Mouse (Mus musculus) forebrain, embryonic 10.5 days (tissue): Measurements from ENCODE around the gene Ccdc155. TPM values are rescaled to one million over a fixed set of nuclear protein-coding genes. Genes with fewer than 3 reads are reported as not detected.
A peak's percentile ranks its signal among the peaks of the same experiment; 100 is the strongest.

Experiments
- DNase-seq: peaks from one replicate; pipeline ENCODE4 v3.0.0-alpha.2; 2017; ENCODE audit warnings: low spot score; ENCODE audit errors: extremely low spot score
- H3K27ac ChIP-seq: fragments of 300-500 bp; sonication (generic); 2 replicates; pipeline ENCODE4 v1.5.1; 2016; ENCODE audit warnings: mild to moderate bottlenecking
- H3K27me3 ChIP-seq: fragments of 300-500 bp; sonication (generic); 2 replicates; pipeline ENCODE4 v1.6.1; 2016; ENCODE audit warnings: mild to moderate bottlenecking; ENCODE audit not compliant: poor library complexity, severe bottlenecking
- H3K36me3 ChIP-seq: fragments of 300-500 bp; sonication (generic); replicated peaks from 2 replicates; pipeline ENCODE4 v1.6.1; 2016; ENCODE audit warnings: mild to moderate bottlenecking, moderate library complexity
- H3K4me1 ChIP-seq: fragments of 300-500 bp; sonication (generic); 2 replicates; pipeline ENCODE4 v1.6.1; 2016
- H3K4me3 ChIP-seq: fragments of 300-500 bp; sonication (generic); 2 replicates; pipeline ENCODE4 v1.5.1; 2016; ENCODE audit warnings: mild to moderate bottlenecking, moderate library complexity
- H3K9me3 ChIP-seq: fragments of 300-500 bp; sonication (generic); 2 replicates; pipeline ENCODE4 v1.6.1; 2016; ENCODE audit warnings: mild to moderate bottlenecking, moderate library complexity
- WGBS: fragments of 180-500 bp; shearing (Covaris S2); methylation state at CpG from one replicate; pipeline ENCODE4 v1.1.7; 2016; 5-methylcytosine and 5-hydroxymethylcytosine counted together
- polyA plus RNA-seq: library from polyadenylated mRNA; unstranded; fragments of >200 nt; fragmentation: Nextera tagmentation; extraction: Ambion mirVana; gene quantifications from 2 replicates; pipeline ENCODE4 v1.2.1, GENCODE M21; 2016

Gene Ccdc155
- polyA plus RNA-seq, 1 experiment from 2014 or later = 0.66 TPM

DNA sequence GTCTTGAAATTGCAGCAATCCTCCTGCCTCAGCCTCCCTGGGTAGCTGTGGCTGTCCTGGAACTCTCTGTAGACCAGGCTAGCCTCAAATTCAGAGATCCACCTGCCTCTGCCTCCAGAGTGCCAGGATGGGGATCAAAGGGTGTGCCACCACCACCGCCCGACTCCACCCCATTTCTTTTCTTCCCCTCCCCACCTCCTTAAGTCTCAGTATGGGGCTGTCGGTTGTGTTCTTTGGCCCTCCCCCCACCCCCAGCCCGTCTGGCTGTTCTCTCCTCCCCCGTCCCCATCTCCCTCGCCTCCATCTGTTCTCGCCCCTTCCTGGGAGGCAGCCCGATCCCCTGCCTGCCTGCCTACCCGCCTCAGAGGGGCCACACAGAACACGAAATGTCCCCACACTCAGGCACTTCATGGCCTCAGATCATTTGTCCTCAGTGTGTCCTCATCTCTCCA lies 37.7 kb downstream of the Ccdc155 start:
- 20% methylated on average over 10 of the region's 10 CpGs for WGBS
- no peak overlapping the region for H3K27ac ChIP-seq
- peaks cover 29% of the 10 kb centered on the region for H3K9me3 ChIP-seq
- H3K27me3 ChIP-seq = peaks cover 99% of the 10 kb centered on the region
- peaks cover 34% of the 10 kb centered on the region for H3K4me1 ChIP-seq
- H3K36me3 ChIP-seq = 0 out of 2 replicates have a peak, but pooled peaks cover 2% of the 10 kb centered on the region
- H3K4me3 ChIP-seq = peak overlapping the region; percentile 5; the same call in 1 of the 2 replicates
- DNase-seq = no peak

DNA sequence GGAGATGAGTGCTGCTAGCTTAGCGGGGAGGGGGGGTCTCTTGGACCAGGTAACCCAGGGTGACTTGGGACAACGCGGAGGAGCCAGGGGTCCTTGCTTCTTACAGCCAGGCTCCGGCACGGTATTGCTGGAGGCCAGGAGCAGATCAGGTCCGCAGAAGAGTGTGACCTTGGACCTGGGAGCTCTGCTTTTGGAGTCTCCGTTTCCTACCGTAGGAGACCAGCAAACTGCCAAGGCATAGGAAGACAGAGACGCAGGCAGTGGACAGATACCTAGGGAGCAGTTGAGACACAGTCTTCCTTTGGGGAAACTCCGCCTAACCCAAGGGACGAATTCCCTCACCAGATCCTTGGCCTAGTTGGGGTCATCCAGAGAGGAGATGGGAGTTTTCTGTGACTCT lies 39.0 kb downstream of the Ccdc155 start:
- H3K27ac ChIP-seq = no peak overlapping the region
- H3K36me3 ChIP-seq = peaks cover 7% of the 10 kb centered on the region
- H3K9me3 ChIP-seq = peaks cover 26% of the 10 kb centered on the region
- H3K4me1 ChIP-seq = peaks cover 41% of the 10 kb centered on the region
- H3K27me3 ChIP-seq = peaks cover 86% of the 10 kb centered on the region
- no peak overlapping the region for H3K4me3 ChIP-seq
- WGBS = 41% methylated on average over 11 of the region's 11 CpGs
- DNase-seq = no peak

DNA sequence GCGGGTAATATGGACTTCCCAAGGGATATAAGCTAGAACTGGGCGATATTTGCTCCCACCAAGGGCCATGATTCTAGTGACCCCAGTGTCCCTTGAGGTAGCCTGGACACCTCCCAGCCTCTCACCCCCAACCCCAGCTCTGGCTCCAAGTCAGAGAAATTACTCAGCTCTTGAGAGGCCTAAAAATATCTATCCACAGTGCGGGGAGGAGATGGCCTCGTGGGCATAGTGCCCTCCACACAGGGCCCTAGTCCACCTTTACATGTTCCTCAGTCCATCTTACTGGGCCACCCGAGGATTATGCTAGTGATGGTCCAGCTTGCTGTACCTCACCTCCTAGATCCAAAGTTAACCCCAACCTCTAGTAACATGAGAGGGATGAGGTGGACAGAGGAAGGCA lies 39.9 kb downstream of the Ccdc155 start:
- peaks cover 15% of the 10 kb centered on the region for H3K36me3 ChIP-seq
- peaks cover 17% of the 10 kb centered on the region for H3K9me3 ChIP-seq
- H3K4me3 ChIP-seq = peak overlapping the region; percentile 57; the same call in 1 of the 2 replicates
- 65% methylated on average over 5 of the region's 5 CpGs for WGBS
- H3K27ac ChIP-seq = no peak overlapping the region
- peaks cover 77% of the 10 kb centered on the region for H3K27me3 ChIP-seq
- peaks cover 41% of the 10 kb centered on the region for H3K4me1 ChIP-seq
- DNase-seq = no peak

DNA sequence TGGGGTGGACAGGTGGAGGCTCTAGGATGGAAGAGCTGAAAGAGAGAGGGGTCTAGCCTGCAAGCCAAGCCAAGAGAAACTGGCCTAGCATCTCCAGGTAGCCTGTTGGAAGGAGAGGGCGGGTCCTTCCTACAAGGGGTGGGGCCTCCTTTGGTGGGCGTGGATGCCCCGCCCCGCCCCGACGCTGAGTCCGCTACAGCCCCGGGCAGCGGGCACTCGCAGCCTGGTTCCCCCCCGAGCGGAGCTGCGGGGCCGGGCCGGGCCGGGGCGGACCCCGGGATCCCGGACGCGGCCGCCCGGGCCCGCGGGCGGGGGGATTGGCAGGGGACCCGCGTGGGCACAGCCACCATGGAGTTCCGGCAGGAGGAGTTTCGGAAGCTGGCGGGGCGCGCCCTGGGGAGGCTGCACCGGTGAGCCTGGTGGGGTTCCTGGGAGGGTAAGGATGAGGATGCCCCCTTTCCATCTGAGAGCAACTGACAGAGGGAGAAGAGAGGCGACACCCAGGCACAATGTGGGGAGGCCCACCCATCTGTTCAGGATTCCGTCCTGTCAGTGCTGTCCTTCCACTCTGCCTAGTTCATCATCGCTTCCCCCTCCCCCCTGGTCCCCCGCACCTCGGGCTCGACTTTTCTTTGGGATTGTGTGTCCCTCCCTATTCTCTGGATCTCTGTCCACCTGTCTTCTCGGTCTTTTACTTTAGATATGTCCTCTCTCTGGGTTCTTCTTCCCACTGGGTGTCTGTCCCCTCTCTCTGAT lies 40.8 kb downstream of the Ccdc155 start, which contains the start of gene Slc17a7:
Slc17a7 (plus strand) TSS at position 215 of the 756 bp plus-strand sequence.
- peak within 1 kb of the TSS; percentile 57 for H3K4me3 ChIP-seq
- H3K4me1 ChIP-seq = peaks cover 41% of the 10 kb centered on the region
- DNase-seq = peak; percentile 33
- WGBS = 2% methylated on average over 41 of the region's 41 CpGs
- peaks cover 23% of the 10 kb centered on the region for H3K36me3 ChIP-seq
- peaks cover 68% of the 10 kb centered on the region for H3K27me3 ChIP-seq
- H3K9me3 ChIP-seq = peaks cover 8% of the 10 kb centered on the region
- peak within 1 kb of the TSS; percentile 65; the same call in 1 of the 2 replicates for H3K27ac ChIP-seq

DNA sequence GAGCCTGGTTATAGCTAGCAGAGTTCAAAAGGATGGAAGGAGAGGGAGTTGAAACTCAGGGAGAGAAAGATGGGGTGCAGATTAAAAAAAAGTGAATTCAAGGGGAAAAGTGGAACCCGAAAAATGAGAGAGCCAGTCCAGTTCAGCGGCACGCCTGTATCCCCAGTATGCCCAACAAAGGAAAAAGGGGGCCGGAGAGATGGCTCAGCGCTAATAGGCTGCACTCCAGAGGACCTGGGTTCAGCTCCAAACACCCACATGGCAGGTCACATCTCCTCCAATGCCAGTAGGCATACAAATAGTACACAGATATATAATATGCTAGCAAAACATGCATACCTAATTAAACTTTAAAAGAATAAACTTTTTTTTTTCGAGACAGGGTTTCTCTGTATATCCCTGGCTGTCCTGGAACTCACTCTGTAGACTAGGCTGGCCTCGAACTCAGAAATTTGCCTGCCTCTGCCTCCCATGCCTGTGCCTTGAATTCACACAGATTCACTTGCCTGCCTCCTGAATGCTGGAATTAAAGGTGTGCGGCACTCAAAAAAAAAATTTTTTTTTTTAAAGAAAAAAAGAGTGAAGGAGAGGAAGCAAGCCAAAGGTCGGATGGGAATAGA lies 41.6 kb downstream of the Ccdc155 start:
- Histone ChIP-seq H3K4me3 (no peak overlapping the region), H3K27ac (no peak overlapping the region), H3K4me1 (peaks cover 33% of the 10 kb centered on the region), H3K36me3 (peaks cover 31% of the 10 kb centered on the region), H3K9me3 (peaks cover 6% of the 10 kb centered on the region; the same call in 1 of the 2 replicates), H3K27me3 (peaks cover 60% of the 10 kb centered on the region)
- 75% methylated on average over 9 of the region's 9 CpGs for WGBS
- DNase-seq = no peak

DNA sequence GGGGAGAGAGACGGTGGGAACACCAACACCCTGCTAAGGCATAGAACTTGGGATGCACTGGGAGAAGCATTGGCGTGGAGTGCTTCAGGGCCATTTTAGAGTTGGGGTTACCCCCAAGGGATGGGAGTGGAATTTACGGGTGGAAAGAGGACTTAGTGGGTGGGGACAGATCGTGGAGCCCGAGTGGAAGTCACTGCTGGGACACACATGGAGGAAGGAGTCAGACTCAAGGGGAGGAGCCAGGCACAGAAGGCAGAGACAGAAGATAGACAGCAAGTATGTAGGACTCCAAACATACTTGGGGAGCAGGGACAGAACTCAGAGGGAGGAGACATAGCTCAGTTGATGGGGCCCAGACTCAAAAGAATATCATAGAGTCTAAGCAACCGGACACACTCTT lies 42.1 kb downstream of the Ccdc155 start:
- Histone ChIP-seq H3K4me1 (peaks cover 28% of the 10 kb centered on the region), H3K4me3 (peak overlapping the region; percentile 55), H3K27me3 (peaks cover 54% of the 10 kb centered on the region), H3K9me3 (peaks cover 6% of the 10 kb centered on the region; the same call in 1 of the 2 replicates), H3K36me3 (peaks cover 36% of the 10 kb centered on the region), H3K27ac (peak overlapping the region; percentile 78; the same call in 1 of the 2 replicates)
- WGBS = 25% methylated on average over 6 of the region's 6 CpGs
- DNase-seq = no peak

DNA sequence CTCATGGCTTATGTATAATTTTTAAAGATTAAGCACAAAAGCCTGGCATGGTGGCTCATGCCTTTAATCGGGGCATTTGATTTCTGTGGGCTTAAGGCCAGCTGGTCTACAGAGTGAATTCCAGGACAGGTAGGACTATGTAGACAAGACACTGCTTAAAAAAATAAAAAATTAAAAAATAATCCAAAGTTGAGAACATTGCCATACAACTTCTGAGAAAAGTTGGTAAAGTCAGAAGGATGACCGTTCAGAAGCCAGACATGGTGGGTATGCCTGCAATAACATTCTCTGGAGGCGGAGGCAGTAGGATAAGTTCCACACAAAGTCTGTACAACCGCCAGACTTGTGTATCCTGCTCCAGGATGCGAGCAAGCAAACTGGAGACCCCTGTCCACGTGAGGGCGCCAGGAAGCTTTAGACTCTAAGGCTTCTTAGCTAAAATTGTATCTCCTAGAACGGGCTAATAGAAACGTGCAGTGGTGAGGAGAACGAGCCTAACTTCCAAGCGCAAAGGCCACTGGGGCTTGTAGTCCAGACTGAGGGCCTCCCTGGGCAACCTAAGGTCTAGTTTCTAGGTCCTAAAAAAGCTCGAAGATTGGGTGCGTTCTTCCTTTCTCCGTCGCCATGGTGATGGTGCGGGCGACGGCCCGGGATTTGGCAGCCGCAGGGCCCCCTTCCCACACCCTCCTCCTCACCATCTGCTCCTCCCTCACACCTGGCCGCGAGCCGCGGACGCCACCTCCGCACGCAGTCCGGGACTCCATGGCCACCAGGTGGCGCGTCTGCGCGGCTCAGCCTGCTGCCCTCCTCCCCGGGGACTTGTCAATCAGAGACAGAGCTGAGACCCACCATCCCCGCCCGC lies 42.8 kb downstream of the Ccdc155 start:
- WGBS = 5% methylated on average over 35 of the region's 35 CpGs
- DNase-seq = peak; percentile 89
- Histone ChIP-seq H3K27me3 (peaks cover 47% of the 10 kb centered on the region), H3K4me3 (peak overlapping the region; percentile 55), H3K9me3 (peaks cover 2% of the 10 kb centered on the region; the same call in 1 of the 2 replicates), H3K36me3 (peaks cover 41% of the 10 kb centered on the region), H3K4me1 (peaks cover 26% of the 10 kb centered on the region), H3K27ac (peak overlapping the region; percentile 78)

DNA sequence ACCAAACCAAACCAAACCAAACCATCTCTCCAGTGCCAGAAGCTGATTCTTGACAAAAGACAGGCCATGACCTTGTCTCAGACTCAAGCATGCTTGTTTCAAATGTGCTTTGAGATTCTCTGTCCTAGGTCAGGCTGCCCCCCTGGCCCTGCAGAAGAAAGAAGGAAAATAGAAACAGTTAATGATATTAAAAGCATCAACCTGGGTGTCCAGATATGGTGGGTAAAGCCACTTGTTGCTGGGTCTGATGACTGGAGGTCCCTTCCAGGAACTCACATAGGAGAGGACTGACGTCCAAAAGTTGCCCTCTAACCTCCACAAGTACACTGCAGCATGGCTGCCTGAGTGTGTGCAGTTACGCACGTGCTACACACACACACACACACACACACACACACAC lies 43.8 kb downstream of the Ccdc155 start:
- Histone ChIP-seq H3K4me1 (peaks cover 26% of the 10 kb centered on the region), H3K27me3 (peaks cover 37% of the 10 kb centered on the region), H3K4me3 (no peak overlapping the region), H3K9me3 (no peaks in the 10 kb centered on the region), H3K27ac (no peak overlapping the region), H3K36me3 (peaks cover 44% of the 10 kb centered on the region)
- 95% methylated on average over 3 of the region's 3 CpGs for WGBS
- DNase-seq = no peak

DNA sequence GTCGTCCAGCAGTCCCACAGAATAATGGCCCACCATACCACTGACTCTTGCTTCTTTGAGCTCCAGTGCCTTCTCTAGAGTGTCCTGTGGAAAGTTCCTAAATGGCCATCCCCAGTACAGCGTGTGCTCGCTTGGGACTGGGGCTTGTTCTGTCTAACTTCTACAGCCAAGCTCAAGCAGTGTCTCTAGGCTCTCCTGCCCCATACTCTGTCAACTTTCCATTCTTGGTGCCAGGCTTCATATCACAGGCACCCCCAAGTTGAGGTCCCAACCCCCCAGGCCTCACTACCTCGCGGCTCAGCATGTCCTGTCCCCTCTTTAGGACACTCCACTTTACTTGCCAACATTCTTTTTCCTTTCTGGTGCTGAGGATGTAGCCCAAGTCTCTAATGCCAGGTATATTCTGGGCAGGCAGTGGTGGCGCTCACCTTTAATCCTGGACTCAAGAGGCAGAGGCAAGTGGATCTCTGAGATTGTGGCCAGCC lies 44.3 kb downstream of the Ccdc155 start:
- H3K36me3 ChIP-seq = peaks cover 44% of the 10 kb centered on the region
- 93% methylated on average over 6 of the region's 6 CpGs for WGBS
- no peak for DNase-seq
- H3K9me3 ChIP-seq = no peaks in the 10 kb centered on the region
- H3K4me1 ChIP-seq = peaks cover 29% of the 10 kb centered on the region
- no peak overlapping the region for H3K27ac ChIP-seq
- peaks cover 32% of the 10 kb centered on the region for H3K27me3 ChIP-seq
- H3K4me3 ChIP-seq = no peak overlapping the region

DNA sequence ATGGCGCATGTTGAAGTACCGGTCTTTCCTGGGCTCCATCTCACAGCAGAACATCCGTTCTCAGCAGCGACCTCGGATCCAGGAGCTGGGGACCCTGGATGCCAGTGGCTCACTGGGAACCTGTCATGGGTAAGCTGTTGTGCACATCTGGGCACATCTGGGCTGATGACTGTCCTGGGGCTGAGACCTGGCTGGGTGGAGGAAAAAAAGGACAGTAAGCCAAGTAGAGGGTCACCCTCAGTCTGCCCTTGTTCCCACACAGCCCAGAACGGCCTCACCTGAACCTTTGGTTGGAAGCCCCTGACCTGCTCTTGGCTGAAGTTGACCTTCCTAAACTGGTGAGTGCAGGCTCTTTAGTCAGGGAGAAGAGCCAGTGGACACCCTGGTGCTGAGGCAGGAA lies 45.7 kb downstream of the Ccdc155 start:
- DNase-seq = no peak
- H3K27me3 ChIP-seq = peaks cover 19% of the 10 kb centered on the region
- H3K9me3 ChIP-seq = no peaks in the 10 kb centered on the region
- H3K4me1 ChIP-seq = peaks cover 32% of the 10 kb centered on the region
- no peak overlapping the region for H3K27ac ChIP-seq
- 92% methylated on average over 6 of the region's 6 CpGs for WGBS
- H3K36me3 ChIP-seq = peaks cover 44% of the 10 kb centered on the region
- no peak overlapping the region for H3K4me3 ChIP-seq

DNA sequence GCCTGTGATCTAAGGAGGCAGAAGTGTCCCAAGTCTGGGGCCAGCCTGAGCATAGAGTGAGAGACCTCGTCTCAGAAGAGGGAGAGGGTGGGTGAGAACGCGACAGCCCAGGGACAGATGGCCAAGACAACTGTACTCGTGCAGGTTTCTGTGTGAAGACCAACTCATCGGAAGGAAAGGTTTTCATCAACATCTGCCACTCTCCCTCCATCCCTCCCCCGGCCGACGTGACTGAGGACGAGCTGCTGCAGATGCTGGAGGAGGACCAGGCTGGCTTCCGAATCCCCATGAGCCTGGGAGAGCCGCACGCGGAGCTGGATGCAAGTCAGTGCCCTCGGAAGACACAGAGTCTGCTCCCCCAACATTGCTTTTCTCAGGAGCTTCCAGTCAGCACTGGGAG lies 47.2 kb downstream of the Ccdc155 start:
- peaks cover 3% of the 10 kb centered on the region for H3K27me3 ChIP-seq
- H3K4me1 ChIP-seq = peaks cover 29% of the 10 kb centered on the region
- H3K4me3 ChIP-seq = no peak overlapping the region
- no peak overlapping the region for H3K27ac ChIP-seq
- peaks cover 44% of the 10 kb centered on the region for H3K36me3 ChIP-seq
- DNase-seq = no peak
- WGBS = 88% methylated on average over 14 of the region's 14 CpGs
- no peaks in the 10 kb centered on the region for H3K9me3 ChIP-seq

DNA sequence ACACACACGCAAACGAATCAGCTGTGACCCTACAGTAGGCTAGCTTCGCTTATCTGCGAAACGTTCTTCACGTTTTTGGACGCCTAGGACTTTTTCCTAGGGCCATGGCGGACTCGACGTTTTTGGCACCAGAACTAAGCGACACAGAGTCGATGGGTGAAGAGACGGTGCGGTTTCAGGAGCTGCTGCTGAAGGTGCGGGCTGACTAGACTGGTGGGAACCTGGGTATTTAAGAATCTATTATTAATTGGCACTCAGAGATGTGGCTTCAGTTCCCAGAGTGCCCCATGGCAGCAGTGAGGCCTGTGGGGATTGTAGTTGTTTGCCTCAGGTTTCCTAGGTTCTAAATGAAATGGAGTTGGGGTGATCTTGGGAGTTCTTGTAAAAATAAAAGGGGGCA lies 48.5 kb downstream of the Ccdc155 start:
- Histone ChIP-seq H3K4me1 (peaks cover 24% of the 10 kb centered on the region), H3K4me3 (no peak overlapping the region), H3K9me3 (no peaks in the 10 kb centered on the region), H3K36me3 (peaks cover 43% of the 10 kb centered on the region), H3K27ac (no peak overlapping the region), H3K27me3 (no peaks in the 10 kb centered on the region)
- WGBS = 93% methylated on average over 15 of the region's 15 CpGs
- no peak for DNase-seq
